Mouse (Mus musculus): ENCODE results near the gene Rasgrf2.
"Not testable (repeated sequence)": the region's sequence is repeated elsewhere in the genome, so short reads cannot be mapped to it uniquely, and the experiment has no call there.

Gene Rasgrf2

GRCm38 (mm10) chr13:92131384-92132150 is at the start of gene Rasgrf2:
Gene Rasgrf2, minus strand, starts transcription at chr13:92131656.
- in situ Hi-C loops (cut with MseI, MboI) = no loop called here

GRCm38 (mm10) chr13:92172686-92173085 is 41.2 kb upstream of the Rasgrf2 start:
- in situ Hi-C loops (cut with MseI, MboI) = not testable (repeated sequence)

- in situ Hi-C loops (cut with MseI, MboI) = no loop called here
Observed at GRCm38 (mm10) chr13:92150551-92150950, 19.1 kb upstream of the Rasgrf2 start.

GRCm38 (mm10) chr13:92148858-92149257 is 17.4 kb upstream of the Rasgrf2 start:
- in situ Hi-C loops (cut with MseI, MboI) = no loop called here

GRCm38 (mm10) chr13:92134792-92135191 is 3.3 kb upstream of the Rasgrf2 start:
- in situ Hi-C loops (cut with MseI, MboI) = no loop called here

GRCm38 (mm10) chr13:92132599-92132998 is 1.1 kb upstream of the Rasgrf2 start:
- in situ Hi-C loops (cut with MseI, MboI) = no loop called here

GRCm38 (mm10) chr13:92130994-92131383 is 467 bp downstream of the Rasgrf2 start:
- in situ Hi-C loops (cut with MseI, MboI) = no loop called here

- in situ Hi-C loops (cut with MseI, MboI) = no loop called here
Observed at GRCm38 (mm10) chr13:92129877-92130276, 1.6 kb downstream of the Rasgrf2 start.

- in situ Hi-C loops (cut with MseI, MboI) = no loop called here
Observed at GRCm38 (mm10) chr13:92125902-92126301, 5.6 kb downstream of the Rasgrf2 start.

GRCm38 (mm10) chr13:92119623-92120022 is 11.8 kb downstream of the Rasgrf2 start:
- in situ Hi-C loops (cut with MseI, MboI) = no loop called here

GRCm38 (mm10) chr13:92114076-92114475 is 17.4 kb downstream of the Rasgrf2 start:
- in situ Hi-C loops (cut with MseI, MboI) = no loop called here

GRCm38 (mm10) chr13:92108237-92108636 is 23.2 kb downstream of the Rasgrf2 start:
- in situ Hi-C loops (cut with MseI, MboI) = no loop called here

- in situ Hi-C loops (cut with MseI, MboI) = no loop called here
Observed at GRCm38 (mm10) chr13:92104259-92104658, 27.2 kb downstream of the Rasgrf2 start.

- in situ Hi-C loops (cut with MseI, MboI) = no loop called here
Observed at GRCm38 (mm10) chr13:92098484-92098883, 33.0 kb downstream of the Rasgrf2 start.

- in situ Hi-C loops (cut with MseI, MboI) = no loop called here
Observed at GRCm38 (mm10) chr13:92095131-92096090, 36.0 kb downstream of the Rasgrf2 start.

GRCm38 (mm10) chr13:92093712-92094290 is 37.7 kb downstream of the Rasgrf2 start:
- in situ Hi-C loops (cut with MseI, MboI) = no loop called here

GRCm38 (mm10) chr13:92073111-92073510 is 58.3 kb downstream of the Rasgrf2 start:
- in situ Hi-C loops (cut with MseI, MboI) = no loop called here

GRCm38 (mm10) chr13:92068651-92069050 is 62.8 kb downstream of the Rasgrf2 start:
- in situ Hi-C loops (cut with MseI, MboI) = no loop called here

GRCm38 (mm10) chr13:92067831-92068230 is 63.6 kb downstream of the Rasgrf2 start:
- in situ Hi-C loops (cut with MseI, MboI) = no loop called here

- in situ Hi-C loops (cut with MseI, MboI) = no loop called here
Observed at GRCm38 (mm10) chr13:92053748-92054147, 77.7 kb downstream of the Rasgrf2 start.

GRCm38 (mm10) chr13:92053001-92053400 is 78.5 kb downstream of the Rasgrf2 start:
- in situ Hi-C loops (cut with MseI, MboI) = no loop called here

- in situ Hi-C loops (cut with MseI, MboI) = no loop called here
Observed at GRCm38 (mm10) chr13:92051216-92051615, 80.2 kb downstream of the Rasgrf2 start.
